Mouse (Mus musculus) liver, embryonic 13.5 days (tissue): ENCODE measurements at regions not wholly inside any gene's neighbourhood (a gene's known extent, or its start where the extent isn't known, plus 50 kb on each side); places are given as distances from the start of the nearest gene placed in this dataset.

Experiments
- ATAC-seq: fragments of 200-750 bp; cut with Nextera tagmentation; 2 replicates; pipeline ENCODE4 v1.8.0; 2017; ENCODE audit warnings: low read depth, mild to moderate bottlenecking, moderate number of reproducible peaks, moderate library complexity
- DNase-seq: peaks from one replicate; pipeline ENCODE4 v3.0.0; 2022
- H3K27ac ChIP-seq: fragments of 300-500 bp; sonication (generic); 2 replicates; pipeline ENCODE4 v1.5.1; 2015; ENCODE audit warnings: moderate library complexity, mild to moderate bottlenecking, inconsistent platforms
- H3K27me3 ChIP-seq: fragments of 300-500 bp; sonication (generic); 2 replicates; pipeline ENCODE4 v1.6.1; 2015; ENCODE audit warnings: mild to moderate bottlenecking, inconsistent platforms
- H3K36me3 ChIP-seq: fragments of 300-500 bp; sonication (generic); 2 replicates; pipeline ENCODE4 v1.6.1; 2015; ENCODE audit warnings: mild to moderate bottlenecking, inconsistent platforms
- H3K4me1 ChIP-seq: fragments of 300-500 bp; sonication (generic); replicated peaks from 2 replicates; pipeline ENCODE4 v1.6.1; 2015; ENCODE audit warnings: inconsistent platforms
- H3K4me2 ChIP-seq: fragments of 300-500 bp; sonication (generic); 2 replicates; pipeline ENCODE4 v1.6.1; 2015; ENCODE audit warnings: inconsistent platforms, mild to moderate bottlenecking, moderate library complexity
- H3K4me3 ChIP-seq: fragments of 300-500 bp; sonication (generic); replicated peaks from 2 replicates; pipeline ENCODE4 v1.5.1; 2015; ENCODE audit warnings: mild to moderate bottlenecking, inconsistent platforms
- H3K9ac ChIP-seq: fragments of 300-500 bp; sonication (generic); 2 replicates; pipeline ENCODE4 v1.6.1; 2015; ENCODE audit warnings: mild to moderate bottlenecking, inconsistent platforms
- H3K9me3 ChIP-seq: fragments of 300-500 bp; sonication (generic); replicated peaks from 2 replicates; pipeline ENCODE4 v1.6.1; 2016; ENCODE audit warnings: inconsistent platforms
- WGBS: fragments of 180-500 bp; shearing (Covaris S2); methylation state at CpG from one replicate; pipeline ENCODE4 v1.1.7; 2015; ENCODE audit not compliant: insufficient replicate concordance; 5-methylcytosine and 5-hydroxymethylcytosine counted together

DNA sequence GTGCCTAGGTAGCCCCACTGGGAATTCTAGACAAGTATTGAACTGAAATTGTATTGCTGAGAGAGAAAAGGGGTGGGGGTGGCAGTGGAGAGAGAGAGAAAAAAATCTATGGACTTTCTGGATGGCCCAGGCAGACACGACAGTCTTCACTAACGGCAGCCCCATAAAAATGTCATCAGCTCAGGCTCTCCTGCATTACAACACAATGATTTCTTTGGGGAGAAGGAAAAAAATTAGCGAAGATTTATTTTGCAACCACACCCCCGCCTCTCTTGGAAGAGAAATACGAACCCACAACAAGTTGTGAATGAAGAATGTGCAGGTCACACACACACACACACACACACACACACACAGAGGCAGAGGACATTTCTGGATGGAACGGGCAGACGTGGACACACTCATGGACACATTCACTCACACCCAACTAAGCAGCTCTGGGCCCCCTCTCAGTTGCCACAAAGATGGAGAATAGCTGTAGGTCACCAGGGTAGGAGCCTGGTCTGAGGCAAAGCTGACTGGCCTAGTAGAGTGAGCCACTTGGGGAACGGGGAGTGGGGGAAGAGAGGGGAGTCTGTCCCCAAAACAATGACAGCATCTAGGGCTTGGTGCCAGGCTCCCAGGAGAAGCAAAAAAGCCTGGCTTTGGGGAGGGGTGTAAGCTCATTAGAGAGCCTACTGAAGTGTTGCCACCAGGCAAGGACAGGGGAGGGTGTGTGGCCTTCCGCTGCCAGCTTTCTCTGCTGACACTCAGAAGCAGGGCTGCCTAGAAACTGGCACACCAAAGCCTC is 201.0 kb downstream of the Sox9 start:
- 59% methylated on average over 9 of the region's 9 CpGs for WGBS

GRCm38 (mm10) chr11:112986029-112986573 is 204.1 kb downstream of the Sox9 start:
- no peak for DNase-seq
- WGBS: 68% methylated on average over 9 of the region's 9 CpGs

More for the DNA sequence above, 201.0 kb downstream of the Sox9 start:
- DNase-seq (no peak), ATAC-seq (no peak)
- no peak overlapping the region for H3K4me2 ChIP-seq
- H3K36me3 ChIP-seq: no peaks in the 10 kb centered on the region
- H3K4me1 ChIP-seq: 0 out of 2 replicates have a peak, but pooled peaks cover 3% of the 10 kb centered on the region
- no peak overlapping the region for H3K27ac ChIP-seq
- no peak overlapping the region for H3K4me3 ChIP-seq
- H3K27me3 ChIP-seq: 0 out of 2 replicates have a peak, but pooled peaks cover 13% of the 10 kb centered on the region
- no peak overlapping the region for H3K9ac ChIP-seq
- H3K9me3 ChIP-seq: no peaks in the 10 kb centered on the region

DNA sequence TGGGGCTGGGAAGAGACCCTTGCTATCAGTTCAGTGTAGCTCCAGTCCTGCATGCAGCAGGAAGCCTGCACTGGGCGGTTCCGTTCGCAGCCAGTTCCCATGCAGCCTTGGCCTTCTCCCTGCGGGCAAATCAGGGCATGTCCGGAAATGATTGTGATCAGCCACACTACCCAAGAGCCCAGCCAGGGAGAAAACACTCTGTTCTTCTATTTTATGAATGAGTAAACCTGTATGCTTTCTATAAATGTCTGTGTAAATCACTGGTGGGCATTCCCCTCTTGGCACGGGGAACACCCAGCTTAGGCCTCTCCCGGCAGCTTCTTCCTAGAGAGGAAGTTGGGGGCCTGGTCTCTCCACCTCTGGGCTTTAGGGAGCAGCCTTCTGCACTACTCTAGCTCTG is 205.8 kb downstream of the Sox9 start:
- no peak overlapping the region for H3K4me2 ChIP-seq
- no peak overlapping the region for H3K4me3 ChIP-seq
- H3K27ac ChIP-seq: no peak overlapping the region
- H3K4me1 ChIP-seq: peaks cover 3% of the 10 kb centered on the region; the same call in 1 of the 2 replicates
- H3K27me3 ChIP-seq: no peaks in the 10 kb centered on the region
- WGBS: 58% methylated on average over 7 of the region's 7 CpGs
- no peaks in the 10 kb centered on the region for H3K9me3 ChIP-seq
- no peaks in the 10 kb centered on the region for H3K36me3 ChIP-seq
- H3K9ac ChIP-seq: no peak overlapping the region
- DNase-seq (no peak), ATAC-seq (no peak)

More at GRCm38 (mm10) chr11:112986029-112986573, 204.1 kb downstream of the Sox9 start:
- no peak overlapping the region for H3K9ac ChIP-seq
- no peak overlapping the region for H3K27ac ChIP-seq
- no peaks in the 10 kb centered on the region for H3K27me3 ChIP-seq
- no peaks in the 10 kb centered on the region for H3K36me3 ChIP-seq
- no peaks in the 10 kb centered on the region for H3K4me1 ChIP-seq
- no peaks in the 10 kb centered on the region for H3K9me3 ChIP-seq
- no peak for ATAC-seq
- H3K4me3 ChIP-seq: no peak overlapping the region
- no peak overlapping the region for H3K4me2 ChIP-seq

DNA sequence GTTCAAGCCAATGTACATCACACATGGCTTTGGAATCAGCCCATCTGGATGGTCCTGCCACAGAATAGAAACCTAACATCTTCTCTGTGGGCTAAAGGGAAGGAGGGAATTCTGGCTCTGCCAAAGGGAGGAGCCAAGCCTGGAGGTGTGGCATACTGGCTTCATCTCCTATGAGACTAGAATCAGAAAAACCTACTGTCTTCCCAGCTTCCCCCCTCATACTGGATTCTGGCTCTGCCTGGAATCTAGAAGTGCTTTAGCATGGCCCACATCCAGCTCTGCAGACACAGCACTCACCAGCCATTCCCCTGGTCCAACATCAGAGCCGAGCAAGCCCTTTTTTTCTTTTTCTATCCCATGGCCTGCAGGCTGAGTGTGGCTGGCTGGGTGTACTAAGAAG is 206.9 kb downstream of the Sox9 start:
- Histone ChIP-seq H3K9me3 (no peaks in the 10 kb centered on the region), H3K4me3 (no peak overlapping the region), H3K4me1 (peaks cover 3% of the 10 kb centered on the region; the same call in 1 of the 2 replicates), H3K27ac (no peak overlapping the region), H3K4me2 (no peak overlapping the region), H3K27me3 (no peaks in the 10 kb centered on the region), H3K9ac (no peak overlapping the region), H3K36me3 (no peaks in the 10 kb centered on the region)
- ATAC-seq (no peak), DNase-seq (no peak)
- whole genome bisulfite sequencing: 48% methylated on average over 1 of the region's 1 CpGs

GRCm38 (mm10) chr11:112989981-112990512 is 208.0 kb downstream of the Sox9 start:
- no peaks in the 10 kb centered on the region for H3K9me3 ChIP-seq
- H3K36me3 ChIP-seq: no peaks in the 10 kb centered on the region
- H3K4me3 ChIP-seq: no peak overlapping the region
- no peak for ATAC-seq
- H3K4me1 ChIP-seq: peaks cover 3% of the 10 kb centered on the region; the same call in 1 of the 2 replicates
- no peak for DNase-seq
- H3K27me3 ChIP-seq: no peaks in the 10 kb centered on the region
- no peak overlapping the region for H3K4me2 ChIP-seq
- no peak overlapping the region for H3K9ac ChIP-seq
- 57% methylated on average over 13 of the region's 13 CpGs for WGBS
- no peak overlapping the region for H3K27ac ChIP-seq

GRCm38 (mm10) chr11:112990751-112991150 is 208.7 kb downstream of the Sox9 start:
- no peak overlapping the region for H3K4me3 ChIP-seq
- DNase-seq (no peak), ATAC-seq (no peak)
- no peaks in the 10 kb centered on the region for H3K9me3 ChIP-seq
- H3K27ac ChIP-seq: no peak overlapping the region
- H3K4me2 ChIP-seq: no peak overlapping the region
- 83% methylated on average over 11 of the region's 11 CpGs for WGBS
- peaks cover 3% of the 10 kb centered on the region; the same call in 1 of the 2 replicates for H3K4me1 ChIP-seq
- no peak overlapping the region for H3K9ac ChIP-seq
- no peaks in the 10 kb centered on the region for H3K27me3 ChIP-seq
- no peaks in the 10 kb centered on the region for H3K36me3 ChIP-seq

DNA sequence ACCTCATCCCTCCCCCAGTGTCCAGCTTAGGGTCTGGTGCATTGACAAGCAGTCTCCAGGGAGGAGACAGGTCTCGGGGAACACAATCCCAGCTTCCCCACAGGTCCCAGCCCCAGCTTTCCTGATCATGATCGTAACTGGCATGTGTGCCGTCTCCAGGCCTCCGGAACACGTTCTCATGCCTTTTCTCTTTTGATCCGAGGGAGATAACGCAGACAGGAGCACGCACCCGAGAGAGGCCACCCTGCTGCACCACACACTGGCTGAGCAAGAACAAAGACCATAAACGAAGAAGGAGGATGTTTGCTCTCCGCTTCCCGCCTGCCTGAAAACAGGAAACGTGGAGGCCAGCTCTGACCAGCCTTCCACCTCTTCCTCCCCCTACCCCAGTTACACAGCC is 209.8 kb downstream of the Sox9 start:
- DNase-seq (no peak), ATAC-seq (no peak)
- no peak overlapping the region for H3K27ac ChIP-seq
- H3K36me3 ChIP-seq: no peaks in the 10 kb centered on the region
- no peaks in the 10 kb centered on the region for H3K27me3 ChIP-seq
- 17% methylated on average over 13 of the region's 13 CpGs for WGBS
- peaks cover 3% of the 10 kb centered on the region; the same call in 1 of the 2 replicates for H3K4me1 ChIP-seq
- H3K4me2 ChIP-seq: no peak overlapping the region
- H3K9ac ChIP-seq: no peak overlapping the region
- H3K9me3 ChIP-seq: no peaks in the 10 kb centered on the region
- H3K4me3 ChIP-seq: no peak overlapping the region

GRCm38 (mm10) chr11:112998777-112999583 is 217.0 kb downstream of the Sox9 start:
- Histone ChIP-seq H3K9ac (no peak overlapping the region), H3K27me3 (no peaks in the 10 kb centered on the region), H3K9me3 (no peaks in the 10 kb centered on the region), H3K4me1 (no peaks in the 10 kb centered on the region), H3K36me3 (no peaks in the 10 kb centered on the region), H3K4me3 (no peak overlapping the region), H3K27ac (no peak overlapping the region), H3K4me2 (no peak overlapping the region)
- DNase-seq (no peak), ATAC-seq (no peak)
- whole genome bisulfite sequencing: 35% methylated on average over 5 of the region's 5 CpGs

DNA sequence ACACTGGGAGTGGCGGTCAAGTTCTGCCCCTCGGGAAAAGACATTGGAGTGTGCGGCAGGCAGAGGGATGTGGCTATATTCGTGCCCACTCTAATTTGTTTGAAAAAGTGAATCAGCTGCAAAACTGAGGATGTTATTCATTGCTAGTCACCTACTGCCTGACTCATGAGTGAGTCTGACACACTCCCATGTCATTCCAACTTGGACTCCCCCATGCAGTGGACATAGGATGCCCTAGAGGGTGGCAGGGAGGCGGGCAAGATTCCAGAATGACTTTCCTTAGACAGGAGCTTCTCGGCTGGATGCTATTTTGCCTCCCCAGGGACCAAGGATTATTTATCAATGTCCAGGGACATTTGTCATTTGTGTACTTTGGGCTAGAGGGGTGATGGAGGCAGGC is 219.0 kb downstream of the Sox9 start:
- no peaks in the 10 kb centered on the region for H3K27me3 ChIP-seq

GRCm38 (mm10) chr11:113005895-113006294 is 223.9 kb downstream of the Sox9 start:
- 65% methylated on average over 9 of the region's 9 CpGs for WGBS
- no peaks in the 10 kb centered on the region for H3K36me3 ChIP-seq
- H3K4me2 ChIP-seq: no peak overlapping the region
- H3K9ac ChIP-seq: no peak overlapping the region
- H3K4me1 ChIP-seq: no peaks in the 10 kb centered on the region
- ATAC-seq: no peak
- H3K9me3 ChIP-seq: no peaks in the 10 kb centered on the region
- H3K27ac ChIP-seq: no peak overlapping the region
- no peak for DNase-seq
- no peak overlapping the region for H3K4me3 ChIP-seq
- no peaks in the 10 kb centered on the region for H3K27me3 ChIP-seq

More for the DNA sequence above, 219.0 kb downstream of the Sox9 start:
- Histone ChIP-seq H3K9ac (no peak overlapping the region), H3K4me3 (no peak overlapping the region), H3K9me3 (no peaks in the 10 kb centered on the region), H3K4me2 (no peak overlapping the region), H3K36me3 (no peaks in the 10 kb centered on the region), H3K27ac (no peak overlapping the region), H3K4me1 (no peaks in the 10 kb centered on the region)
- no peak for ATAC-seq
- WGBS: 71% methylated on average over 6 of the region's 6 CpGs
- no peak for DNase-seq

DNA sequence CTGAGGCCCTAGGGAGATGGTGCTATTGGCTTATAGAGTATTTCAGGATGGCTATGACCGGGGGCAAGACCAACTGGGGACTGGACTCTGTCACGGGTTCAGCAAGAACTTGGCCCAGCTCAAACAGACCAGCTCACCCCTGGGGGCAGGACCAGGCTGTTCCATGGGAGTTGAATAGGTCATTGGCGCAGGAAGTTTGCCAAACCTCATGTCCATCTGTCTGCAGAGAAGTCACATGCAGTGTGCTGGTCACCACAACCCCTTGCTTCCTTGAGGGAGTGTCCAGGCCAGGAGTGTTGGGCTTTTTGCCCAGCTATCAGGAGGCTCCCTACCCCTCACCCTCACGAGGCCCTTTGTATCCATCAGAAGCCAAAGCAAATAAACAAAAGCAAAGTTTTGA is 226.5 kb downstream of the Sox9 start:
- H3K27me3 ChIP-seq: no peaks in the 10 kb centered on the region
- H3K9ac ChIP-seq: no peak overlapping the region
- no peaks in the 10 kb centered on the region for H3K9me3 ChIP-seq
- no peaks in the 10 kb centered on the region for H3K4me1 ChIP-seq
- ATAC-seq (no peak), DNase-seq (no peak)
- no peak overlapping the region for H3K27ac ChIP-seq
- H3K36me3 ChIP-seq: no peaks in the 10 kb centered on the region
- no peak overlapping the region for H3K4me2 ChIP-seq
- no peak overlapping the region for H3K4me3 ChIP-seq
- WGBS: 42% methylated on average over 4 of the region's 4 CpGs
